Mouse (Mus musculus): ENCODE data around the gene Sptssa. TPM values are rescaled to one million over a fixed set of nuclear protein-coding genes. Genes with fewer than 3 reads are reported as not detected.
A peak's percentile ranks its signal among the peaks of the same experiment; 100 is the strongest.

Gene Sptssa
- total and polyA plus RNA-seq, 2 experiments from 2014 or later = 63.0 to 206 TPM

- peak within 1 kb of the TSS; percentile 97 for H3K27ac ChIP-seq (ENCODE audit: low read depth, low read length)
- peak; percentile 48 for TF ChIP-seq CTCF (IDR thresholded peaks at IDR 0.05)
- no peaks in the 10 kb centered on the region for H3K4me1 ChIP-seq (ENCODE audit: insufficient read depth, low read length)
- H3K9ac ChIP-seq (replicated peaks; ENCODE audit: low read length, poor library complexity, severe bottlenecking) = peak within 1 kb of the TSS; percentile 93
- WGBS = under 1% methylated on average over 57 of the region's 57 CpGs
- DNase-seq (ENCODE audit: low spot score) (peak; percentile 98), ATAC-seq (ENCODE audit: low FRiP score) (peak; percentile 90)
- peak within 1 kb of the TSS; percentile 83 for H3K4me3 ChIP-seq (ENCODE audit: low read depth, low read length)
- no peaks in the 10 kb centered on the region for H3K27me3 ChIP-seq (ENCODE audit: insufficient read depth, low read length)
- H3K4me2 ChIP-seq (ENCODE audit: low read depth, low read length, poor library complexity, severe bottlenecking) = peak within 1 kb of the TSS; percentile 63
- no peaks in the 10 kb centered on the region for H3K9me3 ChIP-seq (ENCODE audit: low read length)
- H3K36me3 ChIP-seq (ENCODE audit: insufficient read depth, low read length) = peaks cover 8% of the 10 kb centered on the region; the same call in 1 of the 2 replicates
Observed at GRCm38 (mm10) chr12:54695511-54696241, 39.3 kb upstream of the Sptssa start, which contains the start of gene Eapp. TSS of gene Eapp (minus strand) at chr12:54695897.

GRCm38 (mm10) chr12:54694847-54695510 lies 38.6 kb upstream of the Sptssa start:
- Histone ChIP-seq H3K36me3 (ENCODE audit: insufficient read depth, low read length) (peaks cover 12% of the 10 kb centered on the region; the same call in 1 of the 2 replicates), H3K4me1 (ENCODE audit: insufficient read depth, low read length) (no peaks in the 10 kb centered on the region), H3K27me3 (ENCODE audit: insufficient read depth, low read length) (no peaks in the 10 kb centered on the region), H3K27ac (ENCODE audit: low read depth, low read length) (peak overlapping the region; percentile 97), H3K4me2 (ENCODE audit: low read depth, low read length, poor library complexity, severe bottlenecking) (peak overlapping the region; percentile 48), H3K9me3 (ENCODE audit: low read length) (no peaks in the 10 kb centered on the region), H3K4me3 (ENCODE audit: low read depth, low read length) (peak overlapping the region; percentile 83), H3K9ac (replicated peaks; ENCODE audit: low read length, poor library complexity, severe bottlenecking) (peak overlapping the region; percentile 93)
- ATAC-seq (ENCODE audit: low FRiP score) (no peak), DNase-seq (ENCODE audit: low spot score) (no peak)
- TF ChIP-seq CTCF (IDR thresholded peaks at IDR 0.05) = no peak
- 38% methylated on average over 12 of the region's 12 CpGs for WGBS

- ATAC-seq (ENCODE audit: low FRiP score) (no peak), DNase-seq (ENCODE audit: low spot score) (no peak)
- Histone ChIP-seq H3K9me3 (ENCODE audit: low read length) (no peaks in the 10 kb centered on the region), H3K27ac (ENCODE audit: low read depth, low read length) (no peak overlapping the region), H3K4me3 (ENCODE audit: low read depth, low read length) (no peak overlapping the region), H3K4me2 (ENCODE audit: low read depth, low read length, poor library complexity, severe bottlenecking) (no peak overlapping the region), H3K4me1 (ENCODE audit: insufficient read depth, low read length) (no peaks in the 10 kb centered on the region), H3K36me3 (ENCODE audit: insufficient read depth, low read length) (peaks cover 37% of the 10 kb centered on the region), H3K27me3 (ENCODE audit: insufficient read depth, low read length) (no peaks in the 10 kb centered on the region), H3K9ac (replicated peaks; ENCODE audit: low read length, poor library complexity, severe bottlenecking) (no peak overlapping the region)
- TF ChIP-seq CTCF (IDR thresholded peaks at IDR 0.05) = no peak
- 99% methylated on average over 5 of the region's 5 CpGs for WGBS
Observed at GRCm38 (mm10) chr12:54689082-54689481, 32.7 kb upstream of the Sptssa start.

- no peak for ATAC-seq (ENCODE audit: low FRiP score)
- WGBS = 11% methylated on average over 1 of the region's 1 CpGs
- H3K9ac ChIP-seq (replicated peaks; ENCODE audit: low read length, poor library complexity, severe bottlenecking) = no peak overlapping the region
- no peak overlapping the region for H3K4me3 ChIP-seq (ENCODE audit: low read depth, low read length)
- H3K27ac ChIP-seq (ENCODE audit: low read depth, low read length) = no peak overlapping the region
- H3K4me2 ChIP-seq (ENCODE audit: low read depth, low read length, poor library complexity, severe bottlenecking) = no peak overlapping the region
- peak; percentile 70 for TF ChIP-seq CTCF (IDR thresholded peaks at IDR 0.05)
- no peaks in the 10 kb centered on the region for H3K27me3 ChIP-seq (ENCODE audit: insufficient read depth, low read length)
- no peaks in the 10 kb centered on the region for H3K4me1 ChIP-seq (ENCODE audit: insufficient read depth, low read length)
- peaks cover 24% of the 10 kb centered on the region for H3K36me3 ChIP-seq (ENCODE audit: insufficient read depth, low read length)
- no peaks in the 10 kb centered on the region for H3K9me3 ChIP-seq (ENCODE audit: low read length)
- DNase-seq (ENCODE audit: low spot score) = peak; percentile 14
Observed at GRCm38 (mm10) chr12:54683182-54683581, 26.8 kb upstream of the Sptssa start.

GRCm38 (mm10) chr12:54676709-54677108 lies 20.3 kb upstream of the Sptssa start:
- no peaks in the 10 kb centered on the region for H3K9me3 ChIP-seq (ENCODE audit: low read length)
- H3K36me3 ChIP-seq (ENCODE audit: insufficient read depth, low read length) = peaks cover 38% of the 10 kb centered on the region
- no peak overlapping the region for H3K27ac ChIP-seq (ENCODE audit: low read depth, low read length)
- WGBS = 97% methylated on average over 9 of the region's 9 CpGs
- no peak overlapping the region for H3K4me3 ChIP-seq (ENCODE audit: low read depth, low read length)
- ATAC-seq (ENCODE audit: low FRiP score) (no peak), DNase-seq (ENCODE audit: low spot score) (no peak)
- H3K9ac ChIP-seq (replicated peaks; ENCODE audit: low read length, poor library complexity, severe bottlenecking) = no peak overlapping the region
- no peaks in the 10 kb centered on the region for H3K27me3 ChIP-seq (ENCODE audit: insufficient read depth, low read length)
- H3K4me2 ChIP-seq (ENCODE audit: low read depth, low read length, poor library complexity, severe bottlenecking) = no peak overlapping the region
- no peak for TF ChIP-seq CTCF (IDR thresholded peaks at IDR 0.05)
- H3K4me1 ChIP-seq (ENCODE audit: insufficient read depth, low read length) = no peaks in the 10 kb centered on the region

GRCm38 (mm10) chr12:54675396-54675795 lies 19.0 kb upstream of the Sptssa start:
- DNase-seq (ENCODE audit: low spot score) (no peak), ATAC-seq (ENCODE audit: low FRiP score) (no peak)
- Histone ChIP-seq H3K9me3 (ENCODE audit: low read length) (no peaks in the 10 kb centered on the region), H3K27me3 (ENCODE audit: insufficient read depth, low read length) (no peaks in the 10 kb centered on the region), H3K9ac (replicated peaks; ENCODE audit: low read length, poor library complexity, severe bottlenecking) (no peak overlapping the region), H3K4me2 (ENCODE audit: low read depth, low read length, poor library complexity, severe bottlenecking) (no peak overlapping the region), H3K27ac (ENCODE audit: low read depth, low read length) (no peak overlapping the region), H3K4me1 (ENCODE audit: insufficient read depth, low read length) (no peaks in the 10 kb centered on the region), H3K4me3 (ENCODE audit: low read depth, low read length) (no peak overlapping the region), H3K36me3 (ENCODE audit: insufficient read depth, low read length) (peaks cover 37% of the 10 kb centered on the region)
- 94% methylated on average over 4 of the region's 4 CpGs for WGBS
- TF ChIP-seq CTCF (IDR thresholded peaks at IDR 0.05) = peak; percentile 25; the same call in 1 of the 2 replicates
